Mouse (Mus musculus) CH12.LX (cell line): ENCODE data around the gene Cerkl. TPM values are rescaled to one million over a fixed set of nuclear protein-coding genes. Genes with fewer than 3 reads are reported as not detected.

ENCODE experiments used
- DNase-seq: peaks from one replicate; pipeline ENCODE4 v3.0.0-alpha.2; 2013; ENCODE audit errors: extremely low read depth
- H3K27ac ChIP-seq: 2 replicates; pipeline ENCODE4 v1.5.1; 2012; ENCODE audit warnings: low read depth, mild to moderate bottlenecking, control low read depth, moderate library complexity; ENCODE audit not compliant: insufficient read depth
- H3K27me3 ChIP-seq: replicated peaks from 2 replicates; pipeline ENCODE3; 2012; ENCODE audit warnings: inconsistent platforms
- H3K36me3 ChIP-seq, 2 experiments: replicated peaks in 1 of 2; 2 replicates each; pipeline versions ENCODE3 to v1.6.1; 2012; ENCODE audit warnings: inconsistent platforms in 1 of 2, low read length in 1 of 2, mild to moderate bottlenecking in 1 of 2, mixed read lengths in 1 of 2, moderate library complexity in 1 of 2; ENCODE audit not compliant: control insufficient read depth in 1 of 2, insufficient read depth in 1 of 2
- H3K4me1 ChIP-seq, 2 experiments: 2 replicates each; pipeline ENCODE4 v1.6.1; 2012; ENCODE audit warnings: inconsistent platforms in 1 of 2, moderate library complexity in 1 of 2; ENCODE audit not compliant: insufficient read depth in 2 of 2, control insufficient read depth in 1 of 2
- H3K4me2 ChIP-seq: 2 replicates; pipeline ENCODE4 v1.6.1; 2012; ENCODE audit warnings: low read depth, mild to moderate bottlenecking, control low read depth; ENCODE audit not compliant: poor library complexity, insufficient read depth, severe bottlenecking
- H3K4me3 ChIP-seq, 3 experiments: fragments of 150-350 bp in 1 of 3; sonication (generic) in 1 of 3; replicated peaks in 1 of 3; 2 replicates each; pipeline versions ENCODE3 to v1.5.1; 2011 to 2012; ENCODE audit warnings: low read depth in 2 of 3, low read length in 2 of 3, mild to moderate bottlenecking in 2 of 3, moderate library complexity in 2 of 3, control low read depth in 1 of 3, improper control_type of control experiment in 1 of 3, inconsistent platforms in 1 of 3, mixed read lengths in 1 of 3; ENCODE audit not compliant: poor library complexity in 1 of 3
- H3K79me2 ChIP-seq: replicated peaks from 2 replicates; pipeline ENCODE4 v1.6.1; 2012; ENCODE audit warnings: mild to moderate bottlenecking, moderate library complexity; ENCODE audit not compliant: control insufficient read depth, poor library complexity, insufficient read depth, severe bottlenecking; ENCODE audit errors: extremely low read depth
- H3K9ac ChIP-seq: 2 replicates; pipeline ENCODE4 v1.6.1; 2012; ENCODE audit warnings: low read depth, mild to moderate bottlenecking, control low read depth, moderate library complexity; ENCODE audit not compliant: insufficient read depth
- H3K9me3 ChIP-seq: replicated peaks from 2 replicates; pipeline ENCODE3; 2012; ENCODE audit warnings: low read length, inconsistent platforms, mixed read lengths
- BHLHE40 ChIP-seq: IDR thresholded peaks from 2 replicates; pipeline ENCODE4 v1.6.1; 2011; ENCODE audit warnings: mild to moderate bottlenecking, low read depth, low read length, improper control_type of control experiment
- CTCF ChIP-seq, 2 experiments: IDR thresholded peaks in 1 of 2; conservative IDR thresholded peaks in 1 of 2; 2 replicates each; pipeline ENCODE4 v1.5.1; 2011 to 2012; ENCODE audit warnings: low read depth in 2 of 2, low read length in 2 of 2, improper control_type of control experiment in 1 of 2, inconsistent platforms in 1 of 2, mild to moderate bottlenecking in 1 of 2, moderate library complexity in 1 of 2
- E2F4 ChIP-seq: IDR thresholded peaks from 2 replicates; pipeline ENCODE4 v1.6.1; 2011; ENCODE audit warnings: low read depth, low read length, improper control_type of control experiment; ENCODE audit not compliant: insufficient replicate concordance
- ELF1 ChIP-seq: IDR thresholded peaks from 2 replicates; pipeline ENCODE4 v1.6.1; 2014; ENCODE audit warnings: low read depth, mild to moderate bottlenecking, inconsistent platforms, low read length, improper control_type of control experiment
- EP300 ChIP-seq: IDR thresholded peaks from 2 replicates; pipeline ENCODE4 v1.6.1; 2011; ENCODE audit warnings: low read length, improper control_type of control experiment
- IRF4 ChIP-seq: IDR thresholded peaks from 2 replicates; pipeline ENCODE4 v1.6.1; 2014; ENCODE audit warnings: low read depth, mild to moderate bottlenecking, inconsistent platforms, low read length, improper control_type of control experiment
- JUN ChIP-seq: IDR thresholded peaks from 2 replicates; pipeline ENCODE4 v1.6.1; 2011; ENCODE audit warnings: low read depth, mild to moderate bottlenecking, low read length, improper control_type of control experiment, moderate library complexity; ENCODE audit not compliant: insufficient read depth
- JUND ChIP-seq: conservative IDR thresholded peaks from 2 replicates; pipeline ENCODE4 v1.6.1; 2011; ENCODE audit warnings: low read depth, low read length, improper control_type of control experiment
- KAT2A ChIP-seq: IDR thresholded peaks from 2 replicates; pipeline ENCODE4 v1.6.1; 2012; ENCODE audit warnings: low read length, improper control_type of control experiment, inconsistent platforms; ENCODE audit not compliant: insufficient replicate concordance
- MAFK ChIP-seq: IDR thresholded peaks from 2 replicates; pipeline ENCODE4 v1.6.1; 2011; ENCODE audit warnings: low read length, improper control_type of control experiment; ENCODE audit not compliant: insufficient replicate concordance
- MAX ChIP-seq: IDR thresholded peaks from 2 replicates; pipeline ENCODE4 v1.6.1; 2011; ENCODE audit warnings: low read length, improper control_type of control experiment
- MEF2A ChIP-seq: IDR thresholded peaks from 2 replicates; pipeline ENCODE4 v1.6.1; 2014; ENCODE audit warnings: low read depth, mild to moderate bottlenecking, inconsistent platforms, low read length, improper control_type of control experiment, borderline replicate concordance
- MYC ChIP-seq: IDR thresholded peaks from 2 replicates; pipeline ENCODE4 v1.6.1; 2011; ENCODE audit warnings: low read depth, mild to moderate bottlenecking, improper control_type of control experiment, low read length
- NELFE ChIP-seq: IDR thresholded peaks from 2 replicates; pipeline ENCODE4 v1.6.1; 2011; ENCODE audit warnings: low read depth, low read length, improper control_type of control experiment
- NRF1 ChIP-seq: IDR thresholded peaks from 2 replicates; pipeline ENCODE4 v1.6.1; 2014; ENCODE audit warnings: low read depth, mild to moderate bottlenecking, inconsistent platforms, low read length, improper control_type of control experiment, moderate library complexity
- PAX5 ChIP-seq: IDR thresholded peaks from 2 replicates; pipeline ENCODE4 v1.6.1; 2012; ENCODE audit warnings: low read length, inconsistent platforms, mixed read lengths
- POLR2A ChIP-seq: IDR thresholded peaks from 2 replicates; pipeline ENCODE4 v1.6.1; 2011; ENCODE audit warnings: low read depth, mild to moderate bottlenecking, improper control_type of control experiment, low read length
- TBP ChIP-seq: conservative IDR thresholded peaks from 2 replicates; pipeline ENCODE4 v1.6.1; 2011; ENCODE audit warnings: low read depth, low read length, improper control_type of control experiment
- TCF12 ChIP-seq: IDR thresholded peaks from 2 replicates; pipeline ENCODE4 v1.6.1; 2014; ENCODE audit warnings: low read depth, mild to moderate bottlenecking, inconsistent platforms, low read length, improper control_type of control experiment
- USF1 ChIP-seq: IDR thresholded peaks from 2 replicates; pipeline ENCODE4 v1.6.1; 2014; ENCODE audit warnings: low read depth, mild to moderate bottlenecking, inconsistent platforms, low read length, improper control_type of control experiment
- ZC3H11A ChIP-seq: IDR thresholded peaks from 2 replicates; pipeline ENCODE4 v1.6.1; 2012; ENCODE audit warnings: low read depth, mild to moderate bottlenecking, inconsistent platforms, low read length, improper control_type of control experiment
- ZKSCAN1 ChIP-seq: IDR thresholded peaks from 2 replicates; pipeline ENCODE4 v1.6.1; 2012; ENCODE audit warnings: low read depth, inconsistent platforms, low read length, improper control_type of control experiment, borderline replicate concordance
- ZMIZ1 ChIP-seq: IDR thresholded peaks from 2 replicates; pipeline ENCODE4 v1.6.1; 2012; ENCODE audit warnings: low read depth, mild to moderate bottlenecking, inconsistent platforms, low read length, improper control_type of control experiment
- dilution Hi-C: fragments of 300-500 bp; cut with MboI; formaldehyde crosslinking; loops from 2 replicates; pipeline ENCODE4 v1.14.3; 2020; ENCODE audit warnings: low sequenced_read_pairs; ENCODE audit not compliant: extremely low pct_unique_long_range_greater_than_20kb, extremely low pct_ligation_motif_present
- in situ Hi-C: fragments of 300-500 bp; cut with MboI; formaldehyde crosslinking; loops from 3 replicates; pipeline ENCODE4 v1.14.3; 2019; ENCODE audit warnings: low sequenced_read_pairs, low pct_ligation_motif_present, low pct_unique_long_range_greater_than_20kb, mixed read lengths
- polyA plus RNA-seq: library from polyadenylated mRNA; unstranded; fragments of >175 nt; gene quantifications from 2 replicates; pipeline ENCODE4 v1.2.1, GENCODE M21; 2012; ENCODE audit warnings: low read depth; ENCODE audit not compliant: insufficient read length
- total RNA-seq, 2 experiments: library from RNA; depleted of rRNA; stranded (reverse); fragments of 300-350 nt in 1 of 2; fragments of >200 nt in 1 of 2; gene quantifications; 2 replicates each; pipeline ENCODE4 v1.2.3; 2012 to 2014

The Cerkl gene
- total and polyA plus RNA-seq, 3 experiments: 10.9 to 19.6 (median 15.6) TPM

GRCm38 (mm10) chr2:79410247-79410902 lies 46.2 kb downstream of the Cerkl start:
- TF ChIP-seq IRF4 (no peak), TBP (no peak), ZC3H11A (no peak), TCF12 (no peak), MYC (no peak), CTCF (conservative IDR thresholded peaks at IDR 0.05 in 1 of 2, IDR thresholded peaks at IDR 0.05 in 1 of 2; ENCODE audit: low read depth in 2 of 2, low read length in 2 of 2) (no peak), ZMIZ1 (no peak), JUN (no peak), KAT2A (no peak), MAFK (no peak), EP300 (no peak), MEF2A (no peak), E2F4 (no peak), ELF1 (no peak), NELFE (no peak), USF1 (no peak), JUND (no peak), BHLHE40 (no peak)
- in situ Hi-C loops (no loop called here), dilution Hi-C loops (no loop called here)
- Histone ChIP-seq H3K4me1 (no peaks in the 10 kb centered on the region), H3K36me3 (no peaks in the 10 kb centered on the region), H3K9ac (no peak overlapping the region), H3K27me3 (no peaks in the 10 kb centered on the region), H3K79me2 (no peaks in the 10 kb centered on the region), H3K27ac (no peak overlapping the region), H3K4me3 (no peak overlapping the region), H3K9me3 (no peaks in the 10 kb centered on the region), H3K4me2 (no peak overlapping the region)
- DNase-seq: no peak

GRCm38 (mm10) chr2:79405661-79406405 lies 50.8 kb downstream of the Cerkl start:
- no peak for DNase-seq
- H3K9me3 ChIP-seq: no peaks in the 10 kb centered on the region
- in situ Hi-C loops: no loop called here
- TF ChIP-seq ZMIZ1 (no peak), NELFE (no peak), ELF1 (no peak), ZKSCAN1 (no peak), KAT2A (no peak), MAX (no peak), POLR2A (no peak), PAX5 (no peak), E2F4 (no peak), NRF1 (no peak)
- TF ChIP-seq, all 38 proteins: peak for 0
- Histone ChIP-seq H3K4me2 (no peak overlapping the region), H3K4me1 (no peaks in the 10 kb centered on the region), H3K9ac (no peak overlapping the region), H3K79me2 (no peaks in the 10 kb centered on the region), H3K36me3 (no peaks in the 10 kb centered on the region), H3K4me3 (no peak overlapping the region), H3K27me3 (no peaks in the 10 kb centered on the region), H3K27ac (no peak overlapping the region)
- dilution Hi-C loops: no loop called here
